Mouse (Mus musculus) right cerebral cortex, postnatal 25 days (tissue): Measurements from ENCODE around the gene Man2b2.

ENCODE experiments used
- DNase-seq: peaks from one replicate; pipeline ENCODE4 v3.0.0; 2022

Gene Man2b2

GRCm38 (mm10) chr5:36829913-36830879 is at the start of gene Man2b2:
Gene Man2b2, minus strand, starts transcription at chr5:36830653.
- DNase-seq, result peak; percentile 83

- DNase-seq, result no peak
These were observed 48.3 kb upstream of the Man2b2 start for GRCm38 (mm10) chr5:36878801-36879200.

- no peak for DNase-seq
These were observed 47.2 kb upstream of the Man2b2 start for GRCm38 (mm10) chr5:36877641-36878040.

DNA sequence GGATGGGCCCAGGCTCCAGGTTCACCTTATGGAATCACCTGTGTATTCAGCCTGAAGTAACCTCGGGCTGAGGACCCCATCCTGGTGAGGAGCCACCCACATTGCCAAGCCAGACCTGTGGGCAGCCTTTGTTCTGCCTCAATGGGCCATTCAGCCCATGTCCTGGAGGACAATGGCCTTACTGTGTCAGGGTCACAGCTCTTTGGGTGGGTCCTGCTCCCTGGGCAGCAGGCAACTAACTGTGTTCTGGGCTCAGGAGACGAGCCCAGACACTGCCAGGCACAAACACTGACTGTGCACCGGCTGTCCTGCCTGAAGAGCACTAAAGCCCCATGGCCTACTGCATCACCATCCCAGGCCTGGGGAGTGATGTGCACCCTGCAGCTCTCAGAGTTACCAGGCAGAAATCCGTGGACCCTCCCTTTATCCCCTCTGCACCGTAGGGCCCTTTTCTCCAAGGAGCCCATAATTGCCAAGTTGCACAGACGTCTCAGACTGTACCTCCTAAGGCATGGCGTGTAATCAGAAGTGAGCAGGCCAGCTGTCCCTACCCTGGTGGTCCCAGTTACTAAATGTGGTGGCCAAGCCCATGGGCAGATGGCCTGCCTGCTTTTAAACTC is 46.4 kb upstream of the Man2b2 start:
- DNase-seq, result no peak

DNA sequence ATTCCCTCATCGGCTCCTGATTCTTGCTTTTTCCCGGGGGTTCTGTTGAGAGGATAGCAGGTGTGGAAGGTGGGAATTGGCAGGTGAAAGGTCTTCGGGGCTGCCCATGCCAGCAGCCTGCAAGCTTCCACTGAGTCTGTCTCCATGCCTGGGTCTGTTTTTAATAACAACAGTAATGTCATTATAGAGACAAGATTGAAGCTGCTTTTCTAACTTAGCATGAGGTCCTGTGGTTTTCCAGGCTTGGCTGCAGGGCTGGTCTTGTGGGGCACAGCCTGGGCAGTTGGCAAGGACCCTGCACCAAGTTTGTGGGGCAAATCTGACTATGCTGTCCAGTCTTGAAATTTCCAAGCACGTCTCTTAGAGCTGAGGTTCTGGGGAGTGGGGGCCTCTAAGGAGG is 45.5 kb upstream of the Man2b2 start:
- DNase-seq, result no peak

GRCm38 (mm10) chr5:36870916-36871315 is 40.5 kb upstream of the Man2b2 start:
- no peak for DNase-seq

DNA sequence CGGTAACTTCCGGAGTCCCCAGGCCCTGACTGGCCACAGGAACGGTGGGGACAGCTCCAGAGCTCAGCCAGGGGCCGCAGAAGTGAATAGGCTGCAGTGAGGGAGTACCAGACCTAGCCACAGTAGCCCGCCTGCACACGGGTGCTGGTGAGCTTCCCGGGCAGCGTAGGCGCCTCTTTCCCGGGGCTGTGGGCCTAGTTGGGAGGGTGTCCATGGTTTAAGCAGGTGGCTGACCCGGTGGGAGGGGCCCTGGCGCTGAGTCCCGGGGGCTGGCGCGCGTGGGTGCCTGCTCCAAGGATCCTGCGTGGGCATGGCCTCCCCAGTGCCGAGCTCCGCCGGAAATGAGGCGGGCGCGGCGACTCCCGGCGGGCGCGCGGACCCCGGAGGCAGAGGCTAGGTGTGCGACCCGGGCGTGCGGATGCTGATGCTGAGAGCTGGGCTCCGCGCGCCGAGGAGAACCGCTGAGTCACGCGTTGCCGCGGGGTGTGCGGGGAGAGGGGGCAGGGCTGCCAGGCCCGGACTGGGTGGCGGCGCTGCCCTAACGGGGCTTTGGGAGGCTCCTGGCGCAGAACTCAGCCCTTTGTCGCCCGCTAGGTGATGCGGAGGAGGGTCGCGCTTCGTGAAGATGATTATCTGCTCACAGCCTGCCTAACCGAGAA is 39.3 kb upstream of the Man2b2 start:
- DNase-seq, result peak; percentile 81

DNA sequence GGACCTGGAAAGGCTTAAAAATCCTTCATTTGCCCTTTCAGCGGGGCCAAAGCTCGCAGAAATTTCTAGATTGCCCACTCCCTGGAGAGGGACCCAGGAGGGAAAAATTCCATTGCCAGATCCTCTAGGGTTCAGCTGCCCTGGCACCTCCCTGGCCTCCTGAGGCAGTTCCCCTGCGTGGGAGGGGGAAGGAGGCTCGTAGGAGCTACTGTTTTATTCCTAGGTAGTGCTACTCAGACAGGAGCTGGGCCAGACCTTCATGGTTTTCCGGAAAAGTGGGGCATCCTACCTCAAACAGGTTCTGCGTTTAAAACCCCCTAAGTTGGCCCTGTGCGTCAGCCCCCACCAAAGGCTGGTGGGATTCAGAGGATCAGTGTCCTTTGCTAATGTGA is 38.7 kb upstream of the Man2b2 start:
- DNase-seq, result no peak

- DNase-seq, result peak; percentile 79
These were observed 38.0 kb upstream of the Man2b2 start, which contains the start of gene Ppp2r2c for GRCm38 (mm10) chr5:36868266-36869090. Gene Ppp2r2c, plus strand, starts transcription at chr5:36868513.

DNA sequence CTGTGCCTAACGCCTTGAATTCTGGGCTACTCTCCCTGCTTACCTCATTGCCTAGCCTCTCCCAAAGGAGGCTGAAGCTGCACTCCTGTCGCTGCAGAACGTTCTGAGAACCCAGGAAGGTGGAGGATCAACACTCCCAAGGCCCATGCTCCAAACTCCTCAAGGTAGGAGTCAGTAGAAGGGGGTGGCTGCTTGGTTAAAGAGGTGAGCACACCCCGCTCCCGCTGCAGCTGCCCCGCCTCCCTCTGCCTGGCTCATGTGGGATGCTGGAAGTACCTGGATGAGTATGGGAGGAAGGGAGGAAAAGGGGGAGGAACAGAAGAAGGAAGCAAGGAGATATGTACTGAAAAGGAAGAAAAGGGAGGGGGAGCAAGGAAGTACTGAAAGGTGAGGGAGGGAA is 37.1 kb upstream of the Man2b2 start:
- no peak for DNase-seq

- DNase-seq, result no peak
These were observed 36.3 kb upstream of the Man2b2 start for GRCm38 (mm10) chr5:36866701-36867250.

DNA sequence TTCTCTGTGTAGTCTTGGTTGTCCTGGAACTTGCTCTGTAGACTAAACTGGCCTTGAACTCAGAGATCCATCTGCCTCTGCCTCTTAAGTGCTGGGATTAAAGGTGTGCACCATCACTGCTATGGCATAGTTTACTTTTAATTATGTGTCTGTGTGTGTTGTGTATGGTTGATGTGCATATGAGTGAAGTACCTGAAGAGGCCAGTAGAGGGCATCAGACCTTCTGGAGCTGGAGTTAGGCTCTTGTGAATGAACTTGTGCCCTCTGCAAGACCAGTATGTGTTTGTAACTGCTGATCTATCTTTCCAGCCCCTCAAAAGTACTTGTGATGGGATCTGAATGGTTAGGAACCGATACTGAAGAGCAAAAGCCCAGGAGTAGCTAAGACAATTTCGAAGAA is 30.6 kb upstream of the Man2b2 start:
- no peak for DNase-seq

GRCm38 (mm10) chr5:36857546-36857945 is 27.1 kb upstream of the Man2b2 start:
- DNase-seq, result no peak

GRCm38 (mm10) chr5:36856529-36856928 is 26.1 kb upstream of the Man2b2 start:
- DNase-seq, result no peak

GRCm38 (mm10) chr5:36855180-36855579 is 24.7 kb upstream of the Man2b2 start:
- no peak for DNase-seq

DNA sequence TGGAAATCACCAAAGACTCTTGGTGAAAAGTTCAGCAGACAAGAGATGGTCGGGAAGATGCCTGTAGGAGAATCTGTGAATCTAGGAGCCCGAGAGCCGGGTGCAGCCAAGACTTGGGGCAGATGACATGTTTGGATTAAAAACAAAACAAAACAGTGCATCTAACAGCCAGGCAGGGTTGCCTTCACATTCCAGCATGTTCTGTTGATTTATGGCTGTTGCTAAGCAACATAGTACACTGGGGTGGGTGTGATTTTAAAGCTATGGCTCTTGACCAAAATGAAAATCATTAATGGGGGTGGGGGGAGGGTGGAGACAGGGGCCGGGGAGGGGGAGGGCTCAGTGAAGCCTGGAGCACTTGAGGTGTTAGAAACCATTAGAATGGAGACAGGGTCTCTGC is 21.1 kb upstream of the Man2b2 start:
- no peak for DNase-seq

GRCm38 (mm10) chr5:36844490-36844889 is 14.0 kb upstream of the Man2b2 start:
- DNase-seq, result peak; percentile 45

GRCm38 (mm10) chr5:36841701-36842100 is 11.2 kb upstream of the Man2b2 start:
- no peak for DNase-seq

DNA sequence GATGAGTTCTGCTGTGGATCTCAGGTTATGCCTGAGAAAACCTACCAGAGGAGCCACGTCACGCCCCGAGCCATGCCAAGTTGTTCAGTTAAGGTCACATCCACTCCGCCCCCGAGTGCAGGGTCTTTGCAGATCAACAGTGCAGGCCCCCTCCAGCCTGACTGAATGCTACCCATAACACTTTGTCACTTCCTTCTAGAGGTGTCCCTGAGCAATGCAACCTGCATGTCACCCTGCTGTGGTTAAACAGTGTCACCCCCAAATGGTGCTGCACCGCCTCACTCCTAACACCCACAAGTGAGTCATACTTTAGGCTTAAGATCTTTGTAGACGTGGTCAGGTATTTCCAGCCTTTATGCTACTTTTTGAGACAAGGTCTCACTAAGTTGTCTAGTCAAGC is 9.6 kb upstream of the Man2b2 start:
- DNase-seq, result no peak

GRCm38 (mm10) chr5:36839602-36840001 is 9.1 kb upstream of the Man2b2 start:
- DNase-seq, result no peak

GRCm38 (mm10) chr5:36839032-36839431 is 8.6 kb upstream of the Man2b2 start:
- DNase-seq, result peak; percentile 72

- DNase-seq, result peak; percentile 76
These were observed 5.5 kb upstream of the Man2b2 start for GRCm38 (mm10) chr5:36835933-36836332.
